Mouse (Mus musculus) limb, embryonic 11.5 days (tissue): ENCODE data around the gene Vmn1r194. TPM values are rescaled to one million over a fixed set of nuclear protein-coding genes. Genes with fewer than 3 reads are reported as not detected.
"Not testable (repeated sequence)": the region's sequence is repeated elsewhere in the genome, so short reads cannot be mapped to it uniquely, and the experiment has no call there.

Experiments used
- ATAC-seq: fragments of 200-750 bp; cut with Nextera tagmentation; 2 replicates; pipeline ENCODE4 v1.8.0; 2017; ENCODE audit warnings: low read depth; ENCODE audit not compliant: insufficient number of reproducible peaks, low FRiP score, low TSS enrichment
- DNase-seq: peaks from one replicate; pipeline ENCODE4 v3.0.0-alpha.2; 2015; ENCODE audit warnings: low spot score
- H3K27ac ChIP-seq: fragments of 300-500 bp; sonication (generic); replicated peaks from 2 replicates; pipeline ENCODE4 v1.5.1; 2014; ENCODE audit warnings: low read depth, mild to moderate bottlenecking, low read length
- H3K27me3 ChIP-seq: fragments of 300-500 bp; sonication (generic); 2 replicates; pipeline ENCODE4 v1.6.1; 2014; ENCODE audit warnings: mild to moderate bottlenecking, low read length, mixed read lengths; ENCODE audit not compliant: control insufficient read depth, insufficient read depth
- H3K36me3 ChIP-seq: fragments of 300-500 bp; sonication (generic); 2 replicates; pipeline ENCODE4 v1.6.1; 2014; ENCODE audit warnings: mild to moderate bottlenecking, low read length, moderate library complexity, mixed read lengths; ENCODE audit not compliant: control insufficient read depth, insufficient read depth
- H3K4me1 ChIP-seq: fragments of 300-500 bp; sonication (generic); 2 replicates; pipeline ENCODE4 v1.6.1; 2014; ENCODE audit warnings: low read length, mixed read lengths; ENCODE audit not compliant: control insufficient read depth, insufficient read depth
- H3K4me2 ChIP-seq: fragments of 300-500 bp; sonication (generic); 2 replicates; pipeline ENCODE4 v1.6.1; 2014; ENCODE audit warnings: low read depth, mild to moderate bottlenecking, moderate library complexity; ENCODE audit not compliant: severe bottlenecking
- H3K4me3 ChIP-seq: fragments of 300-500 bp; sonication (generic); 2 replicates; pipeline ENCODE4 v1.5.1; 2014; ENCODE audit warnings: low read depth, low read length
- H3K9ac ChIP-seq: fragments of 300-500 bp; sonication (generic); 2 replicates; pipeline ENCODE4 v1.6.1; 2014; ENCODE audit warnings: mild to moderate bottlenecking, low read length
- H3K9me3 ChIP-seq: fragments of 300-500 bp; sonication (generic); 2 replicates; pipeline ENCODE4 v1.6.1; 2016; ENCODE audit warnings: low read length; ENCODE audit not compliant: control insufficient read depth
- WGBS: fragments of 180-500 bp; shearing (Covaris S2); extraction: QIAGEN DNeasy Blood & Tissue Kit; methylation state at CpG from one replicate; pipeline ENCODE4 v1.1.7; 2014; 5-methylcytosine and 5-hydroxymethylcytosine counted together
- microRNA-seq: library from miRNA; unstranded; fragments of <30 nt; microRNA quantifications from one replicate; pipeline ENCODE4, GENCODE M21; 2016
- polyA plus RNA-seq: library from polyadenylated mRNA; unstranded; fragments of >200 nt; fragmentation: Nextera tagmentation; extraction: Ambion mirVana; gene quantifications from 2 replicates; pipeline ENCODE4 v1.2.1, GENCODE M21; 2014

The Vmn1r194 gene
- not detected in 2 replicates for polyA plus RNA-seq

DNA sequence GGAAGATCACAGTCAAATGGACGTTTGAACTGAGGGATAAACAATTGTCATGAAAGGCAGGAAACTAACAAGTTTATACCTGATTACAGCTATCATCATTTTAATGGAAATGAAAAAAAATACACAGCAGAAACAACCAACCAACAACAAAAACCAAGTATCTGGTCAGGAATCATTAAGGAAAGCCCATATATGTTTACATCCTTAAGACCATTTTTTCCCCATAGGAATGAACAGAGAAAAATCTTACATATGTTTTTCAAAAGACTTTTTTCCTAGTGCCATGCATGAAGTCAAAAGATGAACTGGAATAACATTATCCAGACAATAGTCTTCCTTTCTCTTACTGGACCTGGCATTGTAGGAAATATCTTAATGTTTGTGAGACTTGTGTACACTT is at the start of gene Vmn1r194:
Gene Vmn1r194 (plus strand): TSS at position 301 of the 400 bp plus-strand sequence.
- Histone ChIP-seq H3K4me2 (no peak within 1 kb of the TSS), H3K4me3 (no peak within 1 kb of the TSS), H3K27me3 (no peaks in the 10 kb centered on the region), H3K4me1 (no peaks in the 10 kb centered on the region), H3K9ac (no peak within 1 kb of the TSS), H3K9me3 (no peaks in the 10 kb centered on the region), H3K27ac (no peak within 1 kb of the TSS), H3K36me3 (no peaks in the 10 kb centered on the region)
- DNase-seq: no peak
- ATAC-seq: no peak
- 59% methylated on average over 1 of the region's 1 CpGs for WGBS

DNA sequence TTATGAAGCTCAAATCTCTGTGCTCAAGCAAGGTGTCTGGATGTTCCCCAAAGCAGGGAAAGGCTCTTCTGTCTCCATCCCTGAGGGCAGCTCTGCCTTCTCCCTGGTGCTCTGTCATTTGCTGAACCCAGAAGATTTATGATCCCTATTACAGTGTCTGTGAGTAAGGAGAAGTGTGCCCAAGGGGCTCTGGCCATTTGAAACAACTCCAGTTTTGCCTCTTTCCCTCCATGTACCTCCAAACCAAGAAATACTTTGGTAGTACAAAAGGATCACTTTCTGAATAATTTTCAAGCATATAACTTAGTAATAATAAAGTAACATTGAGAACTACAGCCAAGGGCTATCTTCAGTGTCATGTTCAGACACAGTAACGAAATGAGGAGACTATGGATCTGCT is 21.0 kb upstream of the Vmn1r194 start, which contains the start of gene Vmn1r193:
Gene Vmn1r193 (minus strand): TSS at position 101 of the 400 bp plus-strand sequence.
- 76% methylated on average over 1 of the region's 1 CpGs for WGBS
- not testable (repeated sequence) for H3K27me3 ChIP-seq, ATAC-seq, H3K4me3 ChIP-seq, H3K9ac ChIP-seq, DNase-seq, H3K27ac ChIP-seq, H3K36me3 ChIP-seq, H3K4me1 ChIP-seq, H3K9me3 ChIP-seq, H3K4me2 ChIP-seq

DNA sequence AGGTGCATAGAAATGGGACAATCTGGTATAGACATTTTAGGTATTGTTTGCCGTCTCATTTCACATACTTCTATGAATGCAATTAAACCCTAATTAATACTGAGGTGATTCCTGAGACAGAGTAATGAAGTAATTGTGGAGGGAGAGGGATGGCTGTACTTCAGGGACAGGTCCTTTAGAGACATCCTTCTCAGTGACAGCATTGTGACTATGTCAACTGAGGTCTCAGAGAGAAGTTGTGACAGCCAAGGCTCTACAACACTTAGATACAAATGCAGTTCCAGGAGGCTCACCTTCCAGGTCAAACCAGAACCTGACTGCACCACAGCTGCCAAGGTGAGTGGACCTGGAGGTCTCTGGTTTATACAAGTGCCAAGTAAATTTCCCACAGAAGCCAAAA is 26.2 kb downstream of the Vmn1r194 start, which contains the start of gene Vmn1r195:
Gene Vmn1r195 (plus strand): TSS at position 301 of the 400 bp plus-strand sequence.
- H3K36me3 ChIP-seq, H3K4me1 ChIP-seq, H3K4me3 ChIP-seq, H3K27ac ChIP-seq, H3K4me2 ChIP-seq, H3K27me3 ChIP-seq, H3K9me3 ChIP-seq, DNase-seq, H3K9ac ChIP-seq, ATAC-seq: not testable (repeated sequence)
- 89% methylated on average over 1 of the region's 1 CpGs for WGBS

DNA sequence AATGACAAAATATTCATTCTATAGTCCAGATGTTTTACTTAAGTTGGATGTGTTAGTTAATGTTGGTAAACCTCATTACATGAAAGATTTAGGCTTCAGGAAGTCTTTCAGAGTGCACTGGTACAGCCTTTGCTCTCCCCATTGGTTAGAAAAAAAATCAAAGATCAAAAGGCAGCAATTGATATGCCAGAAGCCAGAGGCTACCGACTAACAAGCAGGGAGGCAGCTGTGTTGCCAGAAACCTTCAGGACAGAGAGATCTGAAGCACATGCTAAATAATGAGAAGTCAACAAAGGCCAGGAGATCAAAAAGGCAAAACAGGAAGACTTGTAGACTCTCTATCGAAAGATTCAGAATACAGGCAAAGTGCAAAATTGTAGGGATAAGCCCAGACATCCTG is 27.7 kb downstream of the Vmn1r194 start:
- WGBS: 21% methylated on average over 2 of the region's 2 CpGs
- H3K9me3 ChIP-seq: no peaks in the 10 kb centered on the region
- ATAC-seq (no peak), DNase-seq (no peak)
- H3K4me1 ChIP-seq: no peaks in the 10 kb centered on the region
- H3K4me2 ChIP-seq: no peak overlapping the region
- no peak overlapping the region for H3K4me3 ChIP-seq
- no peak overlapping the region for H3K9ac ChIP-seq
- H3K27ac ChIP-seq: no peak overlapping the region
- H3K36me3 ChIP-seq: no peaks in the 10 kb centered on the region
- H3K27me3 ChIP-seq: no peaks in the 10 kb centered on the region

DNA sequence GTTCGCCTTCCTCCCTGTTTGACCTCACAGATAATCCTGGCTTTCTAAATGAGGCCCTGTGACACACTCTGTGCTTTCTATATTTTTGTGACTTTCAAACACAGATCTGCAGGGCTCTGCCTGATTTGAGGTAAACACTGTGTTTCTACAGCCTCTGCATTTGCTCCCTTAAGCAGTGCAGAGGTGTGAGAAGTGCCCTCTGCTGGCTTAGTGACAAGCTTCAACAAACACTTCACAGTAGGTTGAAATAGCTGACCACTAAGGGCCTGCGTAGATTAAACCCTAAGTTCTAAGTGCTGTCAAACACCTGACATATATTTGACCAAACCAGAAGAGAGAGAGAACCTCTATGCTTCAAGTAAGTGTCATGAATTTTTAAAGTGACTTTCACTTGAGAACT is 40.6 kb downstream of the Vmn1r194 start:
- DNase-seq (no peak), ATAC-seq (no peak)
- WGBS: 63% methylated on average over 2 of the region's 2 CpGs
- Histone ChIP-seq H3K4me1 (no peaks in the 10 kb centered on the region), H3K9ac (no peak overlapping the region), H3K27ac (no peak overlapping the region), H3K4me2 (no peak overlapping the region), H3K36me3 (no peaks in the 10 kb centered on the region), H3K9me3 (no peaks in the 10 kb centered on the region), H3K27me3 (no peaks in the 10 kb centered on the region), H3K4me3 (no peak overlapping the region)

DNA sequence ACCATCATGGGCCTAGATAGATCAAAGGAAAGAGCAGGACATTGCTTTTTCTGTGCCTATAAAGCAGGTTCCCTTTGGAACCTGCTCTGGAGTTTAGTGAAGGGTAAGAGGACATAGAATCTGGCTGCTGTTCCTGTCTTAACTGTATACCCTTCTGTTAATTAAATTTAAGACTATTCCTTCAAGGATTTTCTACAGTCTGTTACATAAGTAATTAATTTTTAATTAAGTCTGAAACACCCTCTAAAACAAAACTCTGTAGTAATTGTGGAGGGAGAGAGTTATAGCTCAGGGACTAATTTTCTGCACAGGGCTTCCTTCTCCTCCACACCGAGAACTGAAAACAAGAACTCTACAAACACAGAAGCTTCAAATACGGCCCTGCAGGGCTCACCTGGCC is 45.6 kb downstream of the Vmn1r194 start, which contains the start of gene Vmn1r196:
Gene Vmn1r196 (plus strand): TSS at position 301 of the 400 bp plus-strand sequence.
- H3K9ac ChIP-seq: no peak within 1 kb of the TSS
- 78% methylated on average over 2 of the region's 2 CpGs for WGBS
- no peaks in the 10 kb centered on the region for H3K36me3 ChIP-seq
- H3K27ac ChIP-seq: no peak within 1 kb of the TSS
- H3K27me3 ChIP-seq: no peaks in the 10 kb centered on the region
- no peaks in the 10 kb centered on the region for H3K9me3 ChIP-seq
- no peak for ATAC-seq
- DNase-seq: no peak
- H3K4me3 ChIP-seq: no peak within 1 kb of the TSS
- H3K4me1 ChIP-seq: no peaks in the 10 kb centered on the region
- H3K4me2 ChIP-seq: no peak within 1 kb of the TSS

Small RNA genes within 50 kb of the gene (microRNA-seq; reads per million reads assigned to microRNA genes)
- gene Gm23282 (not detected), gene Gm25084 (not detected)

Other genes with a start within 250 kb of the Vmn1r194 start
- 0.20 and 0.21 TPM in 2 replicates for gene Prss16, start 234.5 kb upstream of the Vmn1r194 start, polyA plus RNA-seq
- 5.5 and 22.0 TPM in 2 replicates for gene Hist1h2ah, start 208.6 kb upstream of the Vmn1r194 start, polyA plus RNA-seq
- 13.8 and 14.0 TPM in 2 replicates for gene Hist1h2bk, start 208.3 kb upstream of the Vmn1r194 start, polyA plus RNA-seq
- gene Hist1h4i, start 202.9 kb upstream of the Vmn1r194 start, polyA plus RNA-seq: 29.4 and 30.2 TPM in 2 replicates
- gene Hist1h2ag, start 201.3 kb upstream of the Vmn1r194 start, polyA plus RNA-seq: 75.3 and 79.2 TPM in 2 replicates
- gene Hist1h2bj, start 201.0 kb upstream of the Vmn1r194 start, polyA plus RNA-seq: 18.9 and 19.9 TPM in 2 replicates
- not detected in 2 replicates for gene Vmn1r188, start 159.8 kb upstream of the Vmn1r194 start, polyA plus RNA-seq
- not detected in 2 replicates for gene Vmn1r189, start 138.4 kb upstream of the Vmn1r194 start, polyA plus RNA-seq
- gene Vmn1r191, start 60.2 kb upstream of the Vmn1r194 start, polyA plus RNA-seq: not detected in 2 replicates
- gene Vmn1r192, start 53.1 kb upstream of the Vmn1r194 start, polyA plus RNA-seq: not detected in 2 replicates
- not detected in 2 replicates for gene Vmn1r193, start 21.1 kb upstream of the Vmn1r194 start, polyA plus RNA-seq
- not detected in 2 replicates for gene Vmn1r195, start 26.3 kb downstream of the Vmn1r194 start, polyA plus RNA-seq
- gene Vmn1r196, start 45.7 kb downstream of the Vmn1r194 start, polyA plus RNA-seq: not detected in 2 replicates
- gene Vmn1r197, start 80.4 kb downstream of the Vmn1r194 start, polyA plus RNA-seq: not detected in 2 replicates
- not detected in 2 replicates for gene Vmn1r198, start 106.1 kb downstream of the Vmn1r194 start, polyA plus RNA-seq
- gene Vmn1r199, start 135.6 kb downstream of the Vmn1r194 start, polyA plus RNA-seq: not detected in 2 replicates
- not detected in 2 replicates for gene Vmn1r200, start 146.2 kb downstream of the Vmn1r194 start, polyA plus RNA-seq
- not detected in 2 replicates for gene Vmn1r201, start 227.7 kb downstream of the Vmn1r194 start, polyA plus RNA-seq